Mouse (Mus musculus): Measurements from ENCODE around the gene Bach2. TPM values are rescaled to one million over a fixed set of nuclear protein-coding genes. Genes with fewer than 3 reads are reported as not detected.

Bach2 gene
- polyA plus RNA-seq, 1 experiment: 18.7 TPM

DNA sequence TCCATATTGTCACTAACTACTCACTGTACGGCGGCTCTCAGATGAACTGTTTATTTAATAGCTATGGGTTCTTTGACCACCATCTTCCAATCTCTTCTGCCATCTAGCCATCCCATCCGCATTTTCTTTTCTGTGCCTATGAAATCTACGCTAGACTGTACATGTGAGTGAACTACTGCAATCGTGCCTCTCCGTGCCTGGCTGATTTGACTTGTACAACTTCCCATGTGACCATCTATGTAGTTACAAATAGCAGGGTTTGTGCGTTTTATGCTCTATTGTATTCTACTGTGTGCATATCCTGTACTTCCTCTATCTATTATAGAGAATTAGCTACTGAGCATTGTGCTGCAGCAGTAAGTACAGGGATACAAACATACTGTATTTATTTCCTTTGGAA lies 316.9 kb downstream of the Bach2 start:
- Histone ChIP-seq H3K36me3 (ENCODE audit: control insufficient read depth, insufficient read depth, low read length, poor library complexity, severe bottlenecking) (no peaks in the 10 kb centered on the region), H3K27ac (ENCODE audit: insufficient read depth, low read length) (no peak overlapping the region)
- TF ChIP-seq CTCF (IDR thresholded peaks at IDR 0.05; ENCODE audit: low read depth, low read length): no peak
- no peak for TF ChIP-seq POLR2A (IDR thresholded peaks at IDR 0.05; ENCODE audit: insufficient read depth, low read length)

DNA sequence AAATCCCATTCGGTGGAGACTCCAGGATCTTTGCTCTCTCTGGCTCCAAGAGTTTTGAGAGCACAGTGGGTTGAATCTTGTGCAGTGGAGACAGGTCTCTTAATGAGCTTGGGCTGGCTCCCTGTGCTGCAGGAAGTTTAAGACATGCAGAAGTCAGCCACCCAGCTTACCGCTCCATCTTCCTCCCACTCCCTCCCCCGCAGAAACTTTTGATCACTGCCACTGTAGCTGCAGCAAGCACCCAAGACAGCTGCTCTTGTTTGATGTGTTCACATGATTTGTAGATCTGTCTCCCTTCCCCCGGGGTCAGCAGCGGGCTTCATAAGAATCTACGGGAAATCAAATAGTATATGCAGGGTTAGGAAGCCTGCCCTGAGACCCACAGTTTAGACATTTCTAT lies 321.6 kb downstream of the Bach2 start:
- no peaks in the 10 kb centered on the region for H3K4me1 ChIP-seq (ENCODE audit: control insufficient read depth, insufficient read depth, low read length)
- no peak overlapping the region for H3K4me3 ChIP-seq (ENCODE audit: low read depth, low read length)
- H3K27me3 ChIP-seq (ENCODE audit: control insufficient read depth, insufficient read depth, low read length, poor library complexity, severe bottlenecking): no peaks in the 10 kb centered on the region
- H3K9me3 ChIP-seq (replicated peaks; ENCODE audit: control insufficient read depth, insufficient read depth, low read length, poor library complexity, severe bottlenecking): no peaks in the 10 kb centered on the region
- H3K36me3 ChIP-seq (ENCODE audit: control insufficient read depth, insufficient read depth, low read length, poor library complexity, severe bottlenecking): no peaks in the 10 kb centered on the region
- H3K9ac ChIP-seq (ENCODE audit: low read depth, poor library complexity, severe bottlenecking): no peak overlapping the region
- no peak for TF ChIP-seq CTCF (IDR thresholded peaks at IDR 0.05; ENCODE audit: low read depth, low read length)
- TF ChIP-seq EP300 (IDR thresholded peaks at IDR 0.05; ENCODE audit: insufficient read depth, low read depth, low read length): no peak
- no peak for TF ChIP-seq POLR2A (IDR thresholded peaks at IDR 0.05; ENCODE audit: insufficient read depth, low read length)
- no peak overlapping the region for H3K27ac ChIP-seq (ENCODE audit: insufficient read depth, low read length)

More for the DNA sequence above, 316.9 kb downstream of the Bach2 start:
- H3K27me3 ChIP-seq (ENCODE audit: control insufficient read depth, insufficient read depth, low read length, poor library complexity, severe bottlenecking): no peaks in the 10 kb centered on the region
- H3K9me3 ChIP-seq (replicated peaks; ENCODE audit: control insufficient read depth, insufficient read depth, low read length, poor library complexity, severe bottlenecking): no peaks in the 10 kb centered on the region
- H3K9ac ChIP-seq (ENCODE audit: low read depth, poor library complexity, severe bottlenecking): no peak overlapping the region
- H3K4me1 ChIP-seq (ENCODE audit: control insufficient read depth, insufficient read depth, low read length): no peaks in the 10 kb centered on the region
- no peak overlapping the region for H3K4me3 ChIP-seq (ENCODE audit: low read depth, low read length)

DNA sequence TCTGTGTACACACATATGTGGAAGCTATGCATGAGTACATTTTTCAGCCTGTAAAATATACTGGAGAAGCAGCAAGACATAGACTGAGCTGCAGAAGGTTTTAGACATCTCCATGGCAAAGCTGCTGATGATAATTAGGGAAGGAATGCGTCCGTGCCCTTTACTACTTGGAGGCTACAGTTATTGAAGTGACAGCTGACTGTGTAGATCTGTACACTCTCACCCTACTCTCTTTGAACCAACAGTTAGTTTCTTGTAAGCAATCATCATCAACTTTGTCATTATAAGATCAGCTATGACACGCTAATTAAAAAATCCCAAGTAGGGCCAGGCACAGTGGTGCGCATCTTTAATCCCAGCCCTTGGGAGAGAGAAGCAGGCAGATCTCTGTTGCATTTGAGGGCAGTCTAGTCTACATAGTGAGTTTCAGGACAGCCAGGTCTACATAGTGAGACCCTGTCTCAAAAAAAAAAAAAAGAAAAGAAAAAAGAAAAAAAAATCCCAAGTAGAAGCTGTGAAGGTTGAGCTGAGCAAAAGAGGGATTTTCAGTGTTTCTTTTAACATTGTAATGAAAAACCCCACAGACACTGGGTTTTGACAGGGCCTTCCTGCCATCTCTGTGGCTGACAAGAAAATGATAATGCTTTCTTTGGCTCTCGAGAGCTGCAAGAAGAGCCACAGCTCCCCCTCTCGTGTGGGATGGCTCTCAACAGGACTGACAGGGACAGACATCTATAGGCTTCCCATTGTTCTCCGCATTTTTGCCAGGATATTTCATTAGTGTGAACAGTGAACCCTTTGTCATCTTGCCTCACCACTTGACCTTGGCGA lies 322.3 kb downstream of the Bach2 start:
- H3K4me3 ChIP-seq (ENCODE audit: low read depth, low read length): no peak overlapping the region
- H3K9me3 ChIP-seq (replicated peaks; ENCODE audit: control insufficient read depth, insufficient read depth, low read length, poor library complexity, severe bottlenecking): no peaks in the 10 kb centered on the region
- H3K4me1 ChIP-seq (ENCODE audit: control insufficient read depth, insufficient read depth, low read length): no peaks in the 10 kb centered on the region
- no peaks in the 10 kb centered on the region for H3K27me3 ChIP-seq (ENCODE audit: control insufficient read depth, insufficient read depth, low read length, poor library complexity, severe bottlenecking)
- no peak overlapping the region for H3K27ac ChIP-seq (ENCODE audit: insufficient read depth, low read length)
- TF ChIP-seq CTCF (IDR thresholded peaks at IDR 0.05; ENCODE audit: low read depth, low read length) (peak; percentile 8), EP300 (IDR thresholded peaks at IDR 0.05; ENCODE audit: insufficient read depth, low read depth, low read length) (no peak), POLR2A (IDR thresholded peaks at IDR 0.05; ENCODE audit: insufficient read depth, low read length) (no peak)
- no peaks in the 10 kb centered on the region for H3K36me3 ChIP-seq (ENCODE audit: control insufficient read depth, insufficient read depth, low read length, poor library complexity, severe bottlenecking)
- H3K9ac ChIP-seq (ENCODE audit: low read depth, poor library complexity, severe bottlenecking): no peak overlapping the region

DNA sequence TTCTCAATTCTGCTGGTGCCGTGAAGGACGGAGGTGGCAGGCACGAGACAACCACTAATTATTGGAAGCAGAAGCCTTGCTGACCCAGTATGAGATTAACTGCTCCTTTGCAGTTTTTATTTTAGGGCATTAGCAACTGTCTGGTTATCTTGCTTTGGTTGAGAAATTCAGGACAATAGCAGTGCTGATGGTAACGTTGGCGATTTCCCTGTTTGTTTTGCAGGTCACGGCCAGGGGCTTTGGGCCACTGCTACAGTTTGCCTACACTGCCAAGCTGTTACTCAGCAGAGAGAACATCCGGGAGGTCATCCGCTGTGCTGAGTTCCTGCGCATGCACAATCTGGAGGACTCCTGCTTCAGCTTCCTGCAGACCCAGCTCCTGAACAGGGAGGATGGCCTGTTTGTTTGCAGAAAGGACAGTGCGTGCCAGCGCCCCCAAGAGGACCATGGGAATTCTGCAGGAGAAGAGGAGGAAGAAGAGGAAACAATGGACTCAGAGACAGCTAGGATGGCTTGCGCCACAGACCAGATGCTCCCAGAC lies 323.0 kb downstream of the Bach2 start:
- Histone ChIP-seq H3K4me1 (ENCODE audit: control insufficient read depth, insufficient read depth, low read length) (no peaks in the 10 kb centered on the region), H3K27me3 (ENCODE audit: control insufficient read depth, insufficient read depth, low read length, poor library complexity, severe bottlenecking) (no peaks in the 10 kb centered on the region), H3K36me3 (ENCODE audit: control insufficient read depth, insufficient read depth, low read length, poor library complexity, severe bottlenecking) (no peaks in the 10 kb centered on the region), H3K9ac (ENCODE audit: low read depth, poor library complexity, severe bottlenecking) (no peak overlapping the region), H3K27ac (ENCODE audit: insufficient read depth, low read length) (no peak overlapping the region), H3K9me3 (replicated peaks; ENCODE audit: control insufficient read depth, insufficient read depth, low read length, poor library complexity, severe bottlenecking) (no peaks in the 10 kb centered on the region), H3K4me3 (ENCODE audit: low read depth, low read length) (no peak overlapping the region)
- TF ChIP-seq POLR2A (IDR thresholded peaks at IDR 0.05; ENCODE audit: insufficient read depth, low read length) (no peak), CTCF (IDR thresholded peaks at IDR 0.05; ENCODE audit: low read depth, low read length) (peak; percentile 67), EP300 (IDR thresholded peaks at IDR 0.05; ENCODE audit: insufficient read depth, low read depth, low read length) (no peak)

DNA sequence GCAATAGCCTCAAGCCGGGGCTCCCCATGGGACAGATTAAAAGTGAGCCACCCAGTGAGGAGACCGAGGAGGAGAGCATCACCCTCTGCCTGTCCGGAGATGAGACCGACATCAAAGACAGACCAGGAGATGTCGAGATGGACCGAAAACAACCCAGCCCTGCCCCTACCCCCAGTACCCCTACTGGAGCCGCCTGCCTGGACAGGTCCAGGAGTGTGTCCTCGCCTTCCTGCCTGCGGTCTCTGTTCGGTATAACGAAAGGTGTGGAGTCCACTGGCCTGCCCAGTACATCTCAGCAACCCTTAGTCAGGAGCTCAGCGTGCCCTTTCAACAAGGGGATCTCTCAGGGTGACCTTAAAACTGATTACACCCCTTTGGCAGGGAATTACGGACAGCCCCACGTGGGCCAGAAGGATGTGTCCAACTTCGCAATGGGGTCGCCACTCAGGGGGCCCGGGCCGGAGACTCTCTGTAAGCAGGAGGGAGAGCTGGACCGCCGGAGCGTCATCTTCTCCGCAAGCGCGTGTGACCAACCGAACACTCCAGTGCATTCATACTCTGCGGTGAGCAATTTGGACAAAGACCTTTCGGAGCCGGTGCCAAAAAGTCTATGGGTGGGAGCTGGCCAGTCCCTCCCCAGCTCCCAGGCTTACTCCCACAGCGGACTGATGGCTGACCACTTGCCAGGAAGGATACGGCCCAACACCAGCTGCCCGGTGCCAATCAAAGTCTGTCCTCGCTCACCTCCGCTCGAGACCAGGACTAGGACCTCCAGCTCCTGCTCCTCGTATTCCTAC lies 323.9 kb downstream of the Bach2 start:
- no peak overlapping the region for H3K9ac ChIP-seq (ENCODE audit: low read depth, poor library complexity, severe bottlenecking)
- H3K36me3 ChIP-seq (ENCODE audit: control insufficient read depth, insufficient read depth, low read length, poor library complexity, severe bottlenecking): no peaks in the 10 kb centered on the region
- H3K4me3 ChIP-seq (ENCODE audit: low read depth, low read length): no peak overlapping the region
- no peak overlapping the region for H3K27ac ChIP-seq (ENCODE audit: insufficient read depth, low read length)
- no peaks in the 10 kb centered on the region for H3K9me3 ChIP-seq (replicated peaks; ENCODE audit: control insufficient read depth, insufficient read depth, low read length, poor library complexity, severe bottlenecking)
- TF ChIP-seq CTCF (IDR thresholded peaks at IDR 0.05; ENCODE audit: low read depth, low read length) (no peak), EP300 (IDR thresholded peaks at IDR 0.05; ENCODE audit: insufficient read depth, low read depth, low read length) (no peak), POLR2A (IDR thresholded peaks at IDR 0.05; ENCODE audit: insufficient read depth, low read length) (no peak)
- H3K27me3 ChIP-seq (ENCODE audit: control insufficient read depth, insufficient read depth, low read length, poor library complexity, severe bottlenecking): no peaks in the 10 kb centered on the region
- H3K4me1 ChIP-seq (ENCODE audit: control insufficient read depth, insufficient read depth, low read length): no peaks in the 10 kb centered on the region
